Mouse (Mus musculus) small intestine, adult 2 months (tissue): Measurements from ENCODE around the gene Rfx8.

Source experiments
- CTCF ChIP-seq: fragments of 200-500 bp; IDR thresholded peaks from 2 replicates; pipeline ENCODE4 v1.5.1; 2012; ENCODE audit warnings: low read depth, mild to moderate bottlenecking, control low read depth, inconsistent platforms, low read length, moderate library complexity, mixed read lengths; ENCODE audit not compliant: insufficient replicate concordance, insufficient read length; ENCODE audit errors: extremely low read depth
- POLR2A ChIP-seq: fragments of 200-500 bp; IDR thresholded peaks from 2 replicates; pipeline ENCODE4 v1.6.1; 2012; ENCODE audit warnings: low read depth, mild to moderate bottlenecking, control low read depth, inconsistent platforms, low read length, moderate library complexity

DNA sequence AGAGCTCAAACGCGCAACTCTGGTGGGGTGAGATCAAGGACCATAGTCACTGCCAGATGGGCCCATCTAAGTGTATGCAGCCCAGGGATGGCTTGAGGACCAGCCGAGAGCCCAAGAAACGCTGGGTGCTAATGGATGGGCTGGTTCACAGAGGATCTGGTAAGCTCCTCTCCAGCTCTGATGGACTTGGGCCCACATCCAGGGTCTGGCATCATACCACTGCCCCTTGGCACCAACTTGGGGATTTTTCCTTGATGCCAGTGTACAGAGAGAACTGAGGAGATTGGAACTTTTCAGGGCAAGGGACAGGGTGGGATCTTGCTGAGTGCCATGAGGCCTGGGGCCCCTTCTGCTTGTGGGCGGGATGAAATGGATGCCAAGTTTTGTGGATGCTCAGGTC lies 39.2 kb downstream of the Rfx8 start:
- TF ChIP-seq CTCF (no peak), POLR2A (no peak)
